Mouse (Mus musculus) frontal cortex, postnatal 10 days (tissue): ENCODE data around the gene Chrna10.

ENCODE experiments used
- DNase-seq, 2 experiments: peaks; one replicate each; pipeline ENCODE4 v3.0.0; 2022; ENCODE audit warnings: low spot score in 2 of 2, mixed read lengths in 1 of 2

Gene Chrna10

GRCm38 (mm10) chr7:102116579-102117331 is at the start of gene Chrna10:
Gene Chrna10, minus strand, starts transcription at chr7:102116828.
- no peak for DNase-seq

GRCm38 (mm10) chr7:102153691-102154090 is 37.1 kb upstream of the Chrna10 start:
- DNase-seq = no peak

GRCm38 (mm10) chr7:102137898-102138297 is 21.3 kb upstream of the Chrna10 start:
- no peak for DNase-seq

GRCm38 (mm10) chr7:102137464-102137863 is 20.8 kb upstream of the Chrna10 start:
- DNase-seq = no peak

- no peak for DNase-seq
These were observed 15.8 kb upstream of the Chrna10 start for GRCm38 (mm10) chr7:102132395-102132794.

GRCm38 (mm10) chr7:102120326-102120725 is 3.7 kb upstream of the Chrna10 start:
- no peak for DNase-seq

- DNase-seq = no peak
These were observed 754 bp upstream of the Chrna10 start for GRCm38 (mm10) chr7:102117382-102117781.

GRCm38 (mm10) chr7:102113151-102113729 is 3.4 kb downstream of the Chrna10 start:
- DNase-seq = no peak

GRCm38 (mm10) chr7:102109746-102110145 is 6.9 kb downstream of the Chrna10 start:
- DNase-seq = no peak

- no peak for DNase-seq
These were observed 7.5 kb downstream of the Chrna10 start, which contains the start of gene Art5 for GRCm38 (mm10) chr7:102109171-102109570. Gene Art5, minus strand, starts transcription at chr7:102109489.

- DNase-seq = no peak
These were observed 8.4 kb downstream of the Chrna10 start for GRCm38 (mm10) chr7:102108206-102108605.

- no peak for DNase-seq
These were observed 9.9 kb downstream of the Chrna10 start for GRCm38 (mm10) chr7:102106700-102107141.

- no peak for DNase-seq
These were observed 12.5 kb downstream of the Chrna10 start for GRCm38 (mm10) chr7:102104126-102104525.

GRCm38 (mm10) chr7:102103555-102103954 is 13.1 kb downstream of the Chrna10 start:
- DNase-seq = no peak

GRCm38 (mm10) chr7:102102696-102103095 is 13.9 kb downstream of the Chrna10 start:
- DNase-seq = no peak

GRCm38 (mm10) chr7:102102241-102102640 is 14.4 kb downstream of the Chrna10 start:
- DNase-seq = no peak

- no peak for DNase-seq
These were observed 15.1 kb downstream of the Chrna10 start, which contains the start of gene Art1 for GRCm38 (mm10) chr7:102101487-102101886. Gene Art1, plus strand, starts transcription at chr7:102101743.

- DNase-seq = no peak
These were observed 15.8 kb downstream of the Chrna10 start for GRCm38 (mm10) chr7:102100868-102101267.

- no peak for DNase-seq
These were observed 16.6 kb downstream of the Chrna10 start for GRCm38 (mm10) chr7:102099760-102100661.

GRCm38 (mm10) chr7:102087336-102087735 is 29.3 kb downstream of the Chrna10 start:
- DNase-seq = no peak

GRCm38 (mm10) chr7:102084041-102084696 is 32.5 kb downstream of the Chrna10 start:
- no peak for DNase-seq

- no peak for DNase-seq
These were observed 33.8 kb downstream of the Chrna10 start, which contains the start of gene Trpc2 for GRCm38 (mm10) chr7:102082816-102083215. Gene Trpc2, plus strand, starts transcription at chr7:102083116.
